Mouse (Mus musculus) liver, embryonic 15.5 days (tissue): Measurements from ENCODE around the gene N4bp3. TPM values are rescaled to one million over a fixed set of nuclear protein-coding genes. Genes with fewer than 3 reads are reported as not detected.
"Not testable (repeated sequence)": the region's sequence is repeated elsewhere in the genome, so short reads cannot be mapped to it uniquely, and the experiment has no call there.

Source experiments
- ATAC-seq: fragments of 200-750 bp; cut with Nextera tagmentation; 2 replicates; pipeline ENCODE4 v1.8.0; 2017; ENCODE audit warnings: moderate number of reproducible peaks, mild to moderate bottlenecking, moderate library complexity; ENCODE audit not compliant: insufficient read depth
- H3K27ac ChIP-seq: fragments of 300-500 bp; sonication (generic); replicated peaks from 2 replicates; pipeline ENCODE4 v1.5.1; 2015; ENCODE audit warnings: mild to moderate bottlenecking, inconsistent platforms
- H3K27me3 ChIP-seq: fragments of 300-500 bp; sonication (generic); 2 replicates; pipeline ENCODE4 v1.6.1; 2015; ENCODE audit warnings: mild to moderate bottlenecking, inconsistent platforms
- H3K36me3 ChIP-seq: fragments of 300-500 bp; sonication (generic); replicated peaks from 2 replicates; pipeline ENCODE4 v1.6.1; 2015; ENCODE audit warnings: moderate library complexity, mild to moderate bottlenecking, inconsistent platforms
- H3K4me1 ChIP-seq: fragments of 300-500 bp; sonication (generic); replicated peaks from 2 replicates; pipeline ENCODE4 v1.6.1; 2015; ENCODE audit warnings: inconsistent platforms
- H3K4me2 ChIP-seq: fragments of 300-500 bp; sonication (generic); 2 replicates; pipeline ENCODE4 v1.6.1; 2015; ENCODE audit warnings: moderate library complexity, mild to moderate bottlenecking, inconsistent platforms
- H3K4me3 ChIP-seq: fragments of 300-500 bp; sonication (generic); replicated peaks from 2 replicates; pipeline ENCODE4 v1.5.1; 2015; ENCODE audit warnings: mild to moderate bottlenecking, inconsistent platforms
- H3K9ac ChIP-seq: fragments of 300-500 bp; sonication (generic); 2 replicates; pipeline ENCODE4 v1.6.1; 2015; ENCODE audit warnings: moderate library complexity, mild to moderate bottlenecking, inconsistent platforms
- H3K9me3 ChIP-seq: fragments of 300-500 bp; sonication (generic); replicated peaks from 2 replicates; pipeline ENCODE4 v1.6.1; 2016; ENCODE audit warnings: inconsistent platforms
- WGBS: fragments of 180-500 bp; shearing (Covaris S2); methylation state at CpG from one replicate; pipeline ENCODE4 v1.1.7; 2015; ENCODE audit warnings: mixed read lengths; ENCODE audit not compliant: insufficient replicate concordance; 5-methylcytosine and 5-hydroxymethylcytosine counted together
- polyA plus RNA-seq: library from polyadenylated mRNA; unstranded; fragments of >200 nt; fragmentation: Nextera tagmentation; extraction: Ambion mirVana; gene quantifications from 2 replicates; pipeline ENCODE4 v1.2.1, GENCODE M21; 2015

The N4bp3 gene
- polyA plus RNA-seq, 1 experiment from 2014 or later, result 2.9 TPM

DNA sequence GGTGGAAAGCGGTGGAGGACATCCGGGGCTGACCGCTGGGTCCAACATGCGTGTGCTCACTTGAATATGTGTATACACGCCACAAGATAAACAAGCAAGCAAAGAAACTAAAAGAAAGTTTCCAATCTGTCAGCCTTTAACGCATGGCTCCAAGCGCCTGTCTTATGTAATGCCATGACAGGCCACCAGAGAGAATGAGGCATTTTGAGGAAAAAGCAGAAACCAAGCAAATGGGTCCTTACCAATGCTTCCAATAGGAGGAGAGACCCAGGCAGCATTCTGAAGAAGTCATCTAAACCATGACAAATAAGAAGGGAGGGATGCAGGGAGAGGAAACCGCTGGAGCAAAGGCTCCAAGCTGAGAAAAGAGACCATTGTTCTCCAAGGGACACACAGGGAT lies 36.4 kb downstream of the N4bp3 start:
- Histone ChIP-seq H3K36me3 (no peaks in the 10 kb centered on the region), H3K9me3 (no peaks in the 10 kb centered on the region), H3K27ac (no peak overlapping the region), H3K27me3 (no peaks in the 10 kb centered on the region), H3K9ac (no peak overlapping the region), H3K4me3 (no peak overlapping the region), H3K4me1 (peaks cover 48% of the 10 kb centered on the region), H3K4me2 (no peak overlapping the region)
- WGBS, result 83% methylated on average over 8 of the region's 8 CpGs
- no peak for ATAC-seq

DNA sequence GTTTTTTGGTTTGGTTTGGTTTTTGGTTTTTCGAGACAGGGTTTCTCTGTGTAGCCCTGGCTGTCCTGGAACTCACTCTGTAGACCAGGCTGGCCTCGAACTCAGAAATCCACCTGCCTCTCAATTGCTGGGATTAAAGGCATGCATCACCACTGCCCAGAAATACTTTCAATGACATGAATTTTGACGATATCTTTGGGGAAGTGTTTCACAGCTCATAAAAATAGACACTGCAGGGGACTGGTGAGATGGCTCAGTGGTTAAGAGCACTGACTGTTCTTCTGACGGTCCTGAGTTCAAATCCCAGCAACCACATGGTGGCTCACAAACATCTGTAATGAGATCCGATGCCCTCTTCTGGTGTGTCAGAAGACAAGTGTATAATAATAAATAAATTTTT lies 40.7 kb downstream of the N4bp3 start:
- ATAC-seq, H3K9me3 ChIP-seq, H3K27me3 ChIP-seq, H3K4me3 ChIP-seq, H3K36me3 ChIP-seq: not testable (repeated sequence)
- Histone ChIP-seq H3K4me2 (peak overlapping the region; percentile 56), H3K4me1 (peaks cover 45% of the 10 kb centered on the region), H3K27ac (peak overlapping the region; percentile 86), H3K9ac (peak overlapping the region; percentile 15; the same call in 1 of the 2 replicates)
- 47% methylated on average over 5 of the region's 5 CpGs for WGBS

DNA sequence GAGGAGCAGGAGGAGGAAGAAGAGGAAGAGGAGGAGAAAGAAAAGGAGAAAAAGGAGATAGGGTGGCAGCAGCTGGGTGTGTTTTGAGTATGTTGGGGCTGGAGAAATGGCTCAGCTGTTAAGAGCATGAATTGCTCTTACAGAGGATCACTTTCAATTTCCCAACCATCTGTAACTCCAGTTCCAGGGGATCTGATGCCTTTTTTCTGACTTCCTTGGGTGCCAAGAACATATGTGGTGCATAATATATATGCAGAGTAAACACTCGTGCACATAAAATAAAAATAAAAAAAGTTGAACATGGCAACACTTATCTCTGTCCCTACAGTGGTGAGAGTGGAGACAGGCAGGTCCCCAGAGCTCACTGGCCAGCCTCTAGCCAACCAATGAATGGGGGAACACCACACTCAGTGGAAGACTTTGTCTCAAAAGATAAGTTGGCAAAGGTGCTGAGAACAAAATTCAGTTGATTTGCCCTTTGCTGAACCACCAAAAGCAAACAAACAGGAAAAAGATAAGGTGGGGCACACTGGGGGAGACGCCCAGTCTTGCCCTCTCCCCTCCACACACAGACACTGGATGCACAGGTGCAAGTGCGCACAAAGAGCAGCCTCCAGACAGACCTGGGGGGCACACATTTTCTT lies 41.3 kb downstream of the N4bp3 start:
- Histone ChIP-seq H3K9me3 (no peaks in the 10 kb centered on the region), H3K4me2 (peak overlapping the region; percentile 56), H3K27ac (peak overlapping the region; percentile 86), H3K9ac (peak overlapping the region; percentile 15; the same call in 1 of the 2 replicates), H3K36me3 (peaks cover 14% of the 10 kb centered on the region), H3K4me3 (no peak overlapping the region), H3K4me1 (peaks cover 47% of the 10 kb centered on the region), H3K27me3 (no peaks in the 10 kb centered on the region)
- 9% methylated on average over 3 of the region's 3 CpGs for WGBS
- ATAC-seq, result peak; percentile 37; the same call in 1 of the 2 replicates

DNA sequence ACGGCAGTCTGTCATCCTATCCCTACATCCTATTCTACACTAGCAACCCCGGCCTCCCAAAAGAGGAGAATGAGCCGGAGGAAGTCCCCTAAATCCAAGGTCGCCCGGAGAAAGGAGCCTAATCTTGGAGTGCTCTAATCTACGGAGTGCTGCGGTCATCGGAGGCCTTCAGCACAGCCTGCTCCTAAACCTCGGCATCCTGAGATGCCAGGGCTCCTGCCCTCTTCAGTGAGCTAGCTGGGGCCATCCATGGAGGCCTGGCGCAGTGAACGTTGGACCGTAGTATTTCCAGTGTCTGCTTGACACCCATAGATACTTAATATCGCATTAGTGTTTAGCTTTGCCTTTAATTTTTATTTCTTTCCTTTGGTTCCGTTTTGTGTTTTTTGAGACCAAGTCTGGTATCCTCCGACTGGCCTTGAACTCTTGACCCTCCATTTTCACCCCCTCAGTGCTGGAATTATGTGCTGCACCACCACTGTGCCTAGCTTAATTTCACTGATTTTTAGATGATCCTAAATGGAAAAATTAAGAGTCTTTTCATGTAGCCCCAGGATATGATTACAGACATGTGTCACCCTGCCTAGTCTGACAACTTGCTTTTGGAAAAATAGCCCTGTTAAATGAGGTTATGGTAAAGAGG lies 43.4 kb downstream of the N4bp3 start:
- peak; percentile 45 for ATAC-seq
- WGBS, result 7% methylated on average over 15 of the region's 15 CpGs
- H3K4me3 ChIP-seq, result peak overlapping the region; percentile 90
- H3K4me1 ChIP-seq, result peaks cover 69% of the 10 kb centered on the region
- H3K36me3 ChIP-seq, result peaks cover 36% of the 10 kb centered on the region
- H3K4me2 ChIP-seq, result peak overlapping the region; percentile 84
- no peaks in the 10 kb centered on the region for H3K27me3 ChIP-seq
- no peaks in the 10 kb centered on the region for H3K9me3 ChIP-seq
- H3K27ac ChIP-seq, result peak overlapping the region; percentile 88
- peak overlapping the region; percentile 72 for H3K9ac ChIP-seq

DNA sequence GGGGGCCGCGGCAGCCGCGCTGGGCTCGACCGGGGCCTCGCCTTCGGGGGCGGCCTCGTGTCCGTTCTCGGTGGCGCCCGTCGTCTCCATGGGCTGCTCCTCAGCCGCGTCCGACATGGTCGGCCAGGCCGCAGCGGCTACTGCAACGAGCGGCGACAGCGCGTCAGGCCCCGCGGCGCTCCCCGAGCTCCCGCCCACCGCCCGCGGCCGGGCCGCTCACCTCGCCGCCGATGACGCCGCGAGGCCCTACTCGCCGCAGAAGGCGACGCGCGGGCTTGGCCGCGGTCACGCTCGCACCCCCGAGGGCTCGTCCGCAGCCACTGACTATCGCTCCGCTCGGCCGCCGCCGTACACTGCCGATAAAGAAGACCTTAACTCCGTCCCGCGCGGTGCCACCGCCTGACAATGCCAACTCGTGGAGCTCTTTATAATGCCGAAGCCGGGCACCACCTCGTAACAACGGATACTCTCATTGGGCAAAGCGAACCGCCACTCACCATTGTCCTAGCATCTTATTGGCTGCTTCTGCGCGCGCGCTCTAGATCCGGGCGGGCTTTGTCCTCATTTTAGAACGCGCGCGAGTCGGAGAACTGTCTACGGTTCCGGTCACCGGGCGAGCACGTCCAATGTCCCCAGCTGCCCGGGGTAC lies 44.1 kb downstream of the N4bp3 start, which contains the start of gene Hnrnpab:
Gene Hnrnpab, minus strand, starts transcription at position 401 of the 649 bp plus-strand sequence.
- peak within 1 kb of the TSS; percentile 84 for H3K4me2 ChIP-seq
- H3K27ac ChIP-seq, result peak within 1 kb of the TSS; percentile 91
- ATAC-seq, result peak; percentile 82
- H3K4me1 ChIP-seq, result peaks cover 74% of the 10 kb centered on the region
- WGBS, result under 1% methylated on average over 91 of the region's 91 CpGs
- peaks cover 42% of the 10 kb centered on the region for H3K36me3 ChIP-seq
- H3K9ac ChIP-seq, result peak within 1 kb of the TSS; percentile 92
- no peaks in the 10 kb centered on the region for H3K27me3 ChIP-seq
- no peaks in the 10 kb centered on the region for H3K9me3 ChIP-seq
- H3K4me3 ChIP-seq, result peak within 1 kb of the TSS; percentile 90

DNA sequence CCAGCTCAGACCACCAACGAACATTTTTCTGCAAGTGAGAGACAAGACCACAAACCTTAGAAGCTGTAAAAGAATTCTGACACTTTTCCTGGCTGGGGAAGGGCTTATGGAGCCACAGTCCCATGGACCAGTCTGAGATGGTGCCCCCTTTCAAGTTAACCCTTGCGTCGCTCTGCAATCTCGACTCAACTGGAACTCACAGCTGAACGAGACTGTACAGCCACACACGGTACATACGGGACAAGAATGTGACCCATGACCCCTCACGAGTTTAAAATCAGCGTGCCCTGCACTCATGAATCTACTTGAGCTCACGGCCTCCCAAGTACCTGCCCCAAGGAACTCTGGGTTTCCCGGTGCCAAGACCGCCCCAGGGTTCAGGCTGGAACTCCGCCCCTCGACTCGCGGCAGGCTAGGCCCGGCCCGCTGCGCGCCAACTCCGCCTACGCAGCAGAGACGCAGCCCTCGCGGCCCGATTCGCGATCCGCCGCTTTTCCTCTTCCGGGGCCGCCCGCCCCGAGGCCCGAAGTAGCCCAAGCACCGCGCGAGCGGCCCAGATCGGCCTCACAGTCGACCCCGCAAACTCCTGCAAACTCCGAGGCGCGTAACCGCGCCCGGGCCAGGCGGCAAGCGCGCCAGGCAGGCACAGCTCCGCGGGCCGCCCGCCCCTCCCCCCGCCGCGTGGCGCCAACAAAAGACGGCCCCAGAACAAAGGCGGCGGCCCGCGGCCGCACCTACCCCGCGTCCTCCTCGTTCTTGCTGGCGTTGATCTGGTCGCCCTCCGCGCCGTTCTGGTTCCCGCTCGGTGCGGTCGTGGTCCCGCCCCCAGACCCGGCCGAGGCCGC lies 44.8 kb downstream of the N4bp3 start:
- H3K36me3 ChIP-seq, result peaks cover 50% of the 10 kb centered on the region
- ATAC-seq, result peak; percentile 73
- H3K9ac ChIP-seq, result peak overlapping the region; percentile 92
- no peaks in the 10 kb centered on the region for H3K9me3 ChIP-seq
- peaks cover 77% of the 10 kb centered on the region for H3K4me1 ChIP-seq
- H3K27me3 ChIP-seq, result no peaks in the 10 kb centered on the region
- under 1% methylated on average over 81 of the region's 81 CpGs for whole genome bisulfite sequencing
- peak overlapping the region; percentile 90 for H3K4me3 ChIP-seq
- H3K27ac ChIP-seq, result peak overlapping the region; percentile 91
- peak overlapping the region; percentile 84 for H3K4me2 ChIP-seq

DNA sequence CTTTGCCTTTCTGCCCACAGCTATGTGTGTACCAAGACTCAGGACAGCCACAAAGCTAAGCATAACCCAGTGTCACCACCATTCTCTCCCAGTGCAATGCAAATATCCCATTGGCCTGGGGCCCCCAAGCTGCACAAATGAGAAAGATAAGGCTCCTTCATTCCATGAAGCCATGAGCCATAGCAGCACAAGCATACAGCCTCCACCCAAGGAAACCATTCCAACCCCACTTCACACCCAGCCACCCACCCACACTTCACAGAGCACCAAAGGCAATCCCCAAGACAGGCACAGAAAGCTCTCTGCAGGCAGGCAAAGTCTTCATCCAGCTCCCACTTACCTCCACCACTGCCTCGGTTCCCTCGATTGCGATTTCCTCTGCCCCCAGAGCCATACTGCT lies 48.4 kb downstream of the N4bp3 start:
- Histone ChIP-seq H3K27me3 (no peaks in the 10 kb centered on the region), H3K36me3 (peaks cover 85% of the 10 kb centered on the region), H3K9ac (no peak overlapping the region), H3K4me3 (no peak overlapping the region), H3K27ac (no peak overlapping the region), H3K9me3 (no peaks in the 10 kb centered on the region), H3K4me2 (no peak overlapping the region), H3K4me1 (peaks cover 59% of the 10 kb centered on the region)
- no peak for ATAC-seq
- WGBS, result 74% methylated on average over 3 of the region's 3 CpGs

DNA sequence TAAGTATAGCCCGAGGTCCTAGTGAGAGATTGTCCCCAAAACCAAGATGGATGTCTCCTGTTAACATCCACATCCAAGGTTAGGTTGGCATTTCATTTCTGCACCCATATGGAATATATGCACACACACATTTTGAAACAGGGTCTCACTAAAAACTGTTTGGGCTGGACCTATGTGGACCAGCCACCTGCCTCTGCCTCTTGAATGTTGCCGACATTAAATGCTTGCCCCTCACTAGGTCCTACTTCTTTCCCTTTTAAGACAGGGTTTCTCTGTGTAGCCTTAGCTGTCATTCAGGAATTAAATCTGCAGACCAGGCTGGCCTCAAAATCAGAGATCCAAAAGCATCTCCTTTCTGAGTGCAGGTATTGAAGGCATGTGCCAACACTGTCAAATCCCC lies 53.1 kb downstream of the N4bp3 start:
- no peak overlapping the region for H3K9ac ChIP-seq
- H3K27me3 ChIP-seq, result no peaks in the 10 kb centered on the region
- H3K27ac ChIP-seq, result no peak overlapping the region
- no peak overlapping the region for H3K4me2 ChIP-seq
- H3K9me3 ChIP-seq, result no peaks in the 10 kb centered on the region
- WGBS, result 49% methylated on average over 2 of the region's 2 CpGs
- peaks cover 35% of the 10 kb centered on the region for H3K4me1 ChIP-seq
- H3K4me3 ChIP-seq, result no peak overlapping the region
- ATAC-seq, result no peak
- H3K36me3 ChIP-seq, result peaks cover 100% of the 10 kb centered on the region

DNA sequence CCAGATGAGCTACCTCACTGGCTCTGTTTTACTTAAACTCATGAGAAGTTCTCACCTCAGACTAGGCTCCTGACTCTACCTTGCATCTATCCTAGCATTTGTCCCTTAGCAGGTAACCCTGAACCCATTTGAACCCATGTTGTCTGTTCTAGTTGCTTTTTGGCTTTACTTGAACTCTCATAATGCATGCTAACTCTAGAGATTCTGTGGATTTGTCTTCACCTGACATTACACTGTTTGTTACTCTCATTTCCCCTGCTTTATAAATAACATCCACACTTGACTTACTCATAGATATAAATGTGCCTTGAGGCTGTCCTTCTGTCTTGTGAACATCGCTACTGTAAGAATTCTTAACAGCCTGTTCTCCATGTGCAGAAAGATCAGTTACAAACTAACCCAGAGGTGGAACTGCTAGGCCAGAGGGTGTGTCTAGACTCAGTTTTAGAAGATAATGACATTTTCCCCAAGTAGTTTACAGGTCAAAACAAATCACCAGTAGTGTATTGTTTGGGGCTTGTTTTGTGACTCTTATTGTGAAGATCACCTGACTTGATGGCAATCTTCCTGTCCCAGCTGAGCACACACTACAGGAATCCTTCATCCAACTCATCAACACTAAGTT lies 55.1 kb downstream of the N4bp3 start:
- Histone ChIP-seq H3K27me3 (no peaks in the 10 kb centered on the region), H3K9me3 (no peaks in the 10 kb centered on the region), H3K4me3 (no peak overlapping the region), H3K4me2 (no peak overlapping the region), H3K9ac (no peak overlapping the region), H3K4me1 (peaks cover 18% of the 10 kb centered on the region; the same call in 1 of the 2 replicates), H3K27ac (no peak overlapping the region), H3K36me3 (peaks cover 100% of the 10 kb centered on the region)
- WGBS, result 68% methylated on average over 1 of the region's 1 CpGs
- ATAC-seq, result no peak

DNA sequence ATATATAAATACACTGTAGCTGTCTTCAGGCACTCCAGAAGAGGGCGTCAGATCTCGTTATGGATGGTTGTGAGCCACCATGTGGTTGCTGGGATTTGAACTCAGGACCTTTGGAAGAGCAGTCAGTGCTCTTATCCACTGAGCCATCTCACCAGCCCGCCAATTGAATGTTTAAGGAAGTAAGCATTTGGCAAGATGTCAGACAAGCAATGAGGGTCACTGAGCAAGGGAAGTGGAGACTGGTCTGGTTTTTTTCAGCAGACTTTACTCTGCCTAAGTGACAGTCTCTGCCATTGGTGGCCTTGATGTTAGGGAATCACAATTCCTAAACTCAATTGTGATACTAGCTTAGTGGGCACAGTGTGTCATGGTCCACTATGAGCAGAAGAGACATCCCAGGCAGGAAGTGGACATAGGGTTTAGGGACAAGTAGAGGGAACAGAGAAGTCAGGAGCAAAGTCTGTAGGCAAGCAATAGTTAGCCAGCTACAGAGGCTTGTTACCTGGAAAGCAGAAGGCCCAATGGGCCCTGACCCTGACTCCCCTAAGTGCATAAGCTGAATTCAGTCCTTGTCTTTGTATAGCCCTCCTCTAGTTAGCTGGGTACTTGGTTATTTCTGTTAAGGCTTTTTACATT lies 55.8 kb downstream of the N4bp3 start:
- peaks cover 18% of the 10 kb centered on the region; the same call in 1 of the 2 replicates for H3K4me1 ChIP-seq
- no peak overlapping the region for H3K4me3 ChIP-seq
- H3K27ac ChIP-seq, result 0 out of 2 replicates have a peak overlapping the region, but pooled peaks have one; percentile 31
- 58% methylated on average over 3 of the region's 3 CpGs for WGBS
- no peaks in the 10 kb centered on the region for H3K27me3 ChIP-seq
- no peak for ATAC-seq
- H3K9ac ChIP-seq, result no peak overlapping the region
- H3K9me3 ChIP-seq, result no peaks in the 10 kb centered on the region
- peaks cover 100% of the 10 kb centered on the region for H3K36me3 ChIP-seq
- H3K4me2 ChIP-seq, result no peak overlapping the region
